Mouse (Mus musculus) lung, embryonic 15.5 days (tissue): ENCODE results near the gene Vegfb. TPM values are rescaled to one million over a fixed set of nuclear protein-coding genes. Genes with fewer than 3 reads are reported as not detected.
A peak's percentile ranks its signal among the peaks of the same experiment; 100 is the strongest.

Experiments
- ATAC-seq: fragments of 200-750 bp; cut with Nextera tagmentation; 2 replicates; pipeline ENCODE4 v1.8.0; 2017; ENCODE audit warnings: moderate number of reproducible peaks, borderline replicate concordance; ENCODE audit not compliant: low FRiP score, low TSS enrichment; ENCODE audit errors: extremely low read depth
- H3K27ac ChIP-seq: fragments of 300-500 bp; sonication (generic); 2 replicates; pipeline ENCODE4 v1.5.1; 2015; ENCODE audit warnings: moderate library complexity, mild to moderate bottlenecking, inconsistent platforms
- H3K27me3 ChIP-seq: fragments of 300-500 bp; sonication (generic); 2 replicates; pipeline ENCODE4 v1.6.1; 2015; ENCODE audit warnings: inconsistent platforms
- H3K36me3 ChIP-seq: fragments of 300-500 bp; sonication (generic); 2 replicates; pipeline ENCODE4 v1.6.1; 2015; ENCODE audit warnings: inconsistent platforms
- H3K4me1 ChIP-seq: fragments of 300-500 bp; sonication (generic); 2 replicates; pipeline ENCODE4 v1.6.1; 2015; ENCODE audit warnings: inconsistent platforms
- H3K4me2 ChIP-seq: fragments of 300-500 bp; sonication (generic); 2 replicates; pipeline ENCODE4 v1.6.1; 2015; ENCODE audit warnings: inconsistent platforms, mild to moderate bottlenecking, moderate library complexity
- H3K4me3 ChIP-seq: fragments of 300-500 bp; sonication (generic); 2 replicates; pipeline ENCODE4 v1.5.1; 2015; ENCODE audit warnings: mild to moderate bottlenecking, inconsistent platforms
- H3K9ac ChIP-seq: fragments of 300-500 bp; sonication (generic); 2 replicates; pipeline ENCODE4 v1.6.1; 2015; ENCODE audit warnings: inconsistent platforms
- H3K9me3 ChIP-seq: fragments of 300-500 bp; sonication (generic); 2 replicates; pipeline ENCODE4 v1.6.1; 2016; ENCODE audit warnings: inconsistent platforms
- WGBS: fragments of 180-500 bp; shearing (Covaris S2); methylation state at CpG from one replicate; pipeline ENCODE4 v1.1.7; 2015; 5-methylcytosine and 5-hydroxymethylcytosine counted together
- polyA plus RNA-seq: library from polyadenylated mRNA; unstranded; fragments of >200 nt; fragmentation: Nextera tagmentation; extraction: Ambion mirVana; gene quantifications from 2 replicates; pipeline ENCODE4 v1.2.1, GENCODE M21; 2015

Gene Vegfb
- polyA plus RNA-seq, 1 experiment from 2014 or later: 48.7 TPM

- ATAC-seq: no peak
- peaks cover 28% of the 10 kb centered on the region for H3K36me3 ChIP-seq
- no peaks in the 10 kb centered on the region for H3K27me3 ChIP-seq
- peak overlapping the region; percentile 71 for H3K4me3 ChIP-seq
- peak overlapping the region; percentile 77 for H3K4me2 ChIP-seq
- 5% methylated on average over 15 of the region's 15 CpGs for WGBS
- peaks cover 28% of the 10 kb centered on the region for H3K4me1 ChIP-seq
- no peaks in the 10 kb centered on the region for H3K9me3 ChIP-seq
- peak overlapping the region; percentile 81 for H3K9ac ChIP-seq
- H3K27ac ChIP-seq: peak overlapping the region; percentile 63; the same call in 1 of the 2 replicates
Observed at GRCm38 (mm10) chr19:6968491-6969271, 18.8 kb downstream of the Vegfb start.

- Histone ChIP-seq H3K27ac (no peak overlapping the region), H3K4me1 (peaks cover 23% of the 10 kb centered on the region), H3K9me3 (no peaks in the 10 kb centered on the region), H3K36me3 (peaks cover 65% of the 10 kb centered on the region), H3K27me3 (no peaks in the 10 kb centered on the region), H3K4me3 (no peak overlapping the region), H3K9ac (no peak overlapping the region), H3K4me2 (no peak overlapping the region)
- 88% methylated on average over 10 of the region's 10 CpGs for WGBS
- ATAC-seq: no peak
Observed at GRCm38 (mm10) chr19:6956461-6956860, 31.0 kb downstream of the Vegfb start.

- Histone ChIP-seq H3K4me3 (no peak overlapping the region), H3K36me3 (peaks cover 61% of the 10 kb centered on the region), H3K9me3 (no peaks in the 10 kb centered on the region), H3K4me2 (no peak overlapping the region), H3K4me1 (peaks cover 23% of the 10 kb centered on the region), H3K9ac (no peak overlapping the region), H3K27ac (no peak overlapping the region), H3K27me3 (no peaks in the 10 kb centered on the region)
- WGBS: 77% methylated on average over 7 of the region's 7 CpGs
- ATAC-seq: no peak
Observed at GRCm38 (mm10) chr19:6955424-6955823, 32.0 kb downstream of the Vegfb start.

GRCm38 (mm10) chr19:6954046-6954445 lies 33.4 kb downstream of the Vegfb start:
- ATAC-seq: no peak
- H3K27ac ChIP-seq: no peak overlapping the region
- H3K4me2 ChIP-seq: no peak overlapping the region
- no peaks in the 10 kb centered on the region for H3K27me3 ChIP-seq
- peaks cover 48% of the 10 kb centered on the region for H3K36me3 ChIP-seq
- no peak overlapping the region for H3K9ac ChIP-seq
- H3K9me3 ChIP-seq: no peaks in the 10 kb centered on the region
- WGBS: 49% methylated on average over 9 of the region's 9 CpGs
- H3K4me1 ChIP-seq: peaks cover 30% of the 10 kb centered on the region
- no peak overlapping the region for H3K4me3 ChIP-seq

GRCm38 (mm10) chr19:6952712-6953037 lies 34.8 kb downstream of the Vegfb start:
- H3K4me3 ChIP-seq: peak overlapping the region; percentile 65
- peak overlapping the region; percentile 79 for H3K4me2 ChIP-seq
- no peaks in the 10 kb centered on the region for H3K9me3 ChIP-seq
- H3K36me3 ChIP-seq: peaks cover 35% of the 10 kb centered on the region
- 0 out of 2 replicates have a peak, but pooled peaks have one; percentile 2 for ATAC-seq
- peak overlapping the region; percentile 98 for H3K27ac ChIP-seq
- WGBS: 2% methylated on average over 3 of the region's 3 CpGs
- H3K9ac ChIP-seq: peak overlapping the region; percentile 68; the same call in 1 of the 2 replicates
- H3K4me1 ChIP-seq: peaks cover 30% of the 10 kb centered on the region
- no peaks in the 10 kb centered on the region for H3K27me3 ChIP-seq

- peaks cover 30% of the 10 kb centered on the region for H3K36me3 ChIP-seq
- 2% methylated on average over 31 of the region's 31 CpGs for WGBS
- H3K9ac ChIP-seq: peak overlapping the region; percentile 68
- peak overlapping the region; percentile 65 for H3K4me3 ChIP-seq
- H3K27me3 ChIP-seq: no peaks in the 10 kb centered on the region
- H3K4me1 ChIP-seq: peaks cover 30% of the 10 kb centered on the region
- peak overlapping the region; percentile 98 for H3K27ac ChIP-seq
- H3K4me2 ChIP-seq: peak overlapping the region; percentile 79
- H3K9me3 ChIP-seq: no peaks in the 10 kb centered on the region
- peak; percentile 64 for ATAC-seq
Observed at GRCm38 (mm10) chr19:6951994-6952711, 35.3 kb downstream of the Vegfb start.

- Histone ChIP-seq H3K9ac (peak overlapping the region; percentile 68), H3K4me1 (peaks cover 30% of the 10 kb centered on the region), H3K4me3 (peak overlapping the region; percentile 65), H3K4me2 (peak overlapping the region; percentile 79), H3K27me3 (no peaks in the 10 kb centered on the region), H3K27ac (peak overlapping the region; percentile 98), H3K9me3 (no peaks in the 10 kb centered on the region), H3K36me3 (peaks cover 26% of the 10 kb centered on the region)
- WGBS: 0% methylated on average over 35 of the region's 35 CpGs
- ATAC-seq: peak; percentile 76
Observed at GRCm38 (mm10) chr19:6951381-6951968, 36.0 kb downstream of the Vegfb start.

- peak overlapping the region; percentile 68 for H3K9ac ChIP-seq
- under 1% methylated on average over 28 of the region's 28 CpGs for WGBS
- peak overlapping the region; percentile 79 for H3K4me2 ChIP-seq
- H3K4me1 ChIP-seq: peaks cover 30% of the 10 kb centered on the region
- H3K36me3 ChIP-seq: peaks cover 22% of the 10 kb centered on the region
- peak; percentile 31; the same call in 1 of the 2 replicates for ATAC-seq
- no peaks in the 10 kb centered on the region for H3K27me3 ChIP-seq
- H3K4me3 ChIP-seq: peak overlapping the region; percentile 65
- H3K27ac ChIP-seq: peak overlapping the region; percentile 98
- H3K9me3 ChIP-seq: no peaks in the 10 kb centered on the region
Observed at GRCm38 (mm10) chr19:6950613-6951153, 36.8 kb downstream of the Vegfb start.

GRCm38 (mm10) chr19:6949951-6950350 lies 37.5 kb downstream of the Vegfb start:
- Histone ChIP-seq H3K27ac (no peak overlapping the region), H3K4me1 (peaks cover 30% of the 10 kb centered on the region), H3K4me3 (peak overlapping the region; percentile 65), H3K36me3 (peaks cover 15% of the 10 kb centered on the region), H3K9me3 (no peaks in the 10 kb centered on the region), H3K4me2 (peak overlapping the region; percentile 79), H3K9ac (peak overlapping the region; percentile 68), H3K27me3 (no peaks in the 10 kb centered on the region)
- ATAC-seq: no peak
- 51% methylated on average over 5 of the region's 5 CpGs for WGBS

GRCm38 (mm10) chr19:6949532-6949931 lies 37.9 kb downstream of the Vegfb start:
- Histone ChIP-seq H3K4me2 (no peak overlapping the region), H3K4me3 (peak overlapping the region; percentile 65; the same call in 1 of the 2 replicates), H3K9me3 (no peaks in the 10 kb centered on the region), H3K27ac (no peak overlapping the region), H3K36me3 (peaks cover 11% of the 10 kb centered on the region), H3K27me3 (no peaks in the 10 kb centered on the region), H3K9ac (no peak overlapping the region; the same call in 1 of the 2 replicates), H3K4me1 (peaks cover 30% of the 10 kb centered on the region)
- WGBS: 84% methylated on average over 5 of the region's 5 CpGs
- no peak for ATAC-seq

- H3K9me3 ChIP-seq: no peaks in the 10 kb centered on the region
- no peak overlapping the region for H3K4me3 ChIP-seq
- H3K27ac ChIP-seq: no peak overlapping the region
- no peak overlapping the region for H3K4me2 ChIP-seq
- peaks cover 26% of the 10 kb centered on the region for H3K4me1 ChIP-seq
- ATAC-seq: no peak
- H3K36me3 ChIP-seq: peaks cover 3% of the 10 kb centered on the region; the same call in 1 of the 2 replicates
- H3K9ac ChIP-seq: no peak overlapping the region
- 76% methylated on average over 4 of the region's 4 CpGs for WGBS
- H3K27me3 ChIP-seq: no peaks in the 10 kb centered on the region
Observed at GRCm38 (mm10) chr19:6948186-6948585, 39.3 kb downstream of the Vegfb start.
